Mouse (Mus musculus) erythroblast, embryonic 14.5 days (primary cell): ENCODE results near the gene Acod1.

Experiments used
- GATA1 ChIP-seq: IDR thresholded peaks from 2 replicates; pipeline ENCODE4 v1.6.1; 2012; ENCODE audit warnings: low read length, inconsistent platforms, mixed read lengths
- TAL1 ChIP-seq: IDR thresholded peaks from 3 replicates; pipeline ENCODE4 v1.6.1; 2012; ENCODE audit warnings: low read length, inconsistent platforms, mixed read lengths

- TF ChIP-seq GATA1 (no peak), TAL1 (no peak)
These were observed 49.8 kb downstream of the Acod1 start for GRCm38 (mm10) chr14:103096621-103097020.
